Mouse (Mus musculus) ES-E14 (cell line): ENCODE measurements at regions not wholly inside any gene's neighbourhood (a gene's known extent, or its start where the extent isn't known, plus 50 kb on each side); places are given as distances from the start of the nearest gene placed in this dataset.

ENCODE experiments used
- CHD2 ChIP-seq: IDR thresholded peaks from 2 replicates; pipeline ENCODE4 v1.6.1; 2014; ENCODE audit warnings: mild to moderate bottlenecking, low read depth, low read length, inconsistent platforms
- HCFC1 ChIP-seq: IDR thresholded peaks from 2 replicates; pipeline ENCODE4 v1.6.1; 2012; ENCODE audit warnings: low read length, inconsistent platforms, borderline replicate concordance; ENCODE audit not compliant: insufficient read depth
- ZC3H11A ChIP-seq: IDR thresholded peaks from 2 replicates; pipeline ENCODE4 v1.6.1; 2012; ENCODE audit warnings: low read depth, mild to moderate bottlenecking, inconsistent platforms, low read length, borderline replicate concordance
- ZNF384 ChIP-seq: IDR thresholded peaks from 2 replicates; pipeline ENCODE4 v1.6.1; 2012; ENCODE audit warnings: low read depth, low read length, inconsistent platforms

GRCm38 (mm10) chr13:97462110-97462883 is 221.4 kb downstream of the Enc1 start:
- TF ChIP-seq ZNF384, result no peak
- TF ChIP-seq CHD2, result no peak
- TF ChIP-seq HCFC1, result no peak
- no peak for TF ChIP-seq ZC3H11A
